Mouse (Mus musculus) retina, embryonic 14.5 days (tissue): ENCODE data around the gene Gm20503.

ENCODE experiments used
- DNase-seq: peaks from one replicate; pipeline ENCODE4 v3.0.0-alpha.2; 2015; ENCODE audit warnings: low spot score

Gene Gm20503

GRCm38 (mm10) chr4:59007974-59008373, 5.0 kb downstream of the Gm20503 start:
- DNase-seq, result no peak

GRCm38 (mm10) chr4:59009186-59009585, 6.2 kb downstream of the Gm20503 start:
- DNase-seq, result no peak

GRCm38 (mm10) chr4:59009696-59010095, 6.7 kb downstream of the Gm20503 start:
- DNase-seq, result no peak

- no peak for DNase-seq
Observed at GRCm38 (mm10) chr4:59011446-59011845, 8.4 kb downstream of the Gm20503 start.

GRCm38 (mm10) chr4:59015181-59015580, 12.2 kb downstream of the Gm20503 start:
- DNase-seq, result no peak

- DNase-seq, result no peak
Observed at GRCm38 (mm10) chr4:59016922-59017321, 13.9 kb downstream of the Gm20503 start.

- peak; percentile 3 for DNase-seq
Observed at GRCm38 (mm10) chr4:59034325-59034917, 31.4 kb downstream of the Gm20503 start.

GRCm38 (mm10) chr4:59034918-59035785, 32.1 kb downstream of the Gm20503 start, which contains the start of gene Gng10:
Gene Gng10, plus strand, starts transcription at chr4:59035088.
- DNase-seq, result peak; percentile 73

- peak; percentile 3 for DNase-seq
Observed at GRCm38 (mm10) chr4:59035786-59036350, 32.9 kb downstream of the Gm20503 start.

GRCm38 (mm10) chr4:59036490-59037127, 33.6 kb downstream of the Gm20503 start:
- peak; percentile 92 for DNase-seq

GRCm38 (mm10) chr4:59037525-59037924, 34.5 kb downstream of the Gm20503 start:
- no peak for DNase-seq

GRCm38 (mm10) chr4:59040397-59041287, 37.6 kb downstream of the Gm20503 start:
- DNase-seq, result no peak

GRCm38 (mm10) chr4:59043074-59043473, 40.1 kb downstream of the Gm20503 start:
- no peak for DNase-seq

- DNase-seq, result no peak
Observed at GRCm38 (mm10) chr4:59043891-59044290, 40.9 kb downstream of the Gm20503 start.

GRCm38 (mm10) chr4:59047222-59047621, 44.2 kb downstream of the Gm20503 start:
- no peak for DNase-seq

- DNase-seq, result no peak
Observed at GRCm38 (mm10) chr4:59051081-59051480, 48.1 kb downstream of the Gm20503 start.

GRCm38 (mm10) chr4:59057929-59058328, 54.9 kb downstream of the Gm20503 start:
- no peak for DNase-seq

GRCm38 (mm10) chr4:59062526-59062925, 59.5 kb downstream of the Gm20503 start:
- DNase-seq, result no peak

GRCm38 (mm10) chr4:59069276-59069675, 66.3 kb downstream of the Gm20503 start:
- DNase-seq, result peak; percentile 32

- no peak for DNase-seq
Observed at GRCm38 (mm10) chr4:59083430-59083829, 80.4 kb downstream of the Gm20503 start.

GRCm38 (mm10) chr4:59089391-59089790, 86.4 kb downstream of the Gm20503 start:
- DNase-seq, result no peak
